Mouse (Mus musculus) heart, embryonic 15.5 days (tissue): ENCODE measurements around the gene Mpi. TPM values are rescaled to one million over a fixed set of nuclear protein-coding genes. Genes with fewer than 3 reads are reported as not detected.
A peak's percentile ranks its signal among the peaks of the same experiment; 100 is the strongest.

Experiments
- ATAC-seq: fragments of 200-750 bp; cut with Nextera tagmentation; replicated peaks from 2 replicates; pipeline ENCODE4 v1.8.0; 2017; ENCODE audit warnings: low read depth, moderate TSS enrichment; ENCODE audit not compliant: insufficient number of reproducible peaks, insufficient read depth, low FRiP score
- H3K27ac ChIP-seq: fragments of 300-500 bp; sonication (generic); 2 replicates; pipeline ENCODE4 v1.5.1; 2015; ENCODE audit warnings: mild to moderate bottlenecking, inconsistent platforms
- H3K27me3 ChIP-seq: fragments of 300-500 bp; sonication (generic); 2 replicates; pipeline ENCODE4 v1.6.1; 2015; ENCODE audit warnings: inconsistent platforms
- H3K36me3 ChIP-seq: fragments of 300-500 bp; sonication (generic); 2 replicates; pipeline ENCODE4 v1.6.1; 2015; ENCODE audit warnings: mild to moderate bottlenecking, inconsistent platforms
- H3K4me1 ChIP-seq: fragments of 300-500 bp; sonication (generic); replicated peaks from 2 replicates; pipeline ENCODE4 v1.6.1; 2015; ENCODE audit warnings: inconsistent platforms
- H3K4me2 ChIP-seq: fragments of 300-500 bp; sonication (generic); 2 replicates; pipeline ENCODE4 v1.6.1; 2015; ENCODE audit warnings: inconsistent platforms, mild to moderate bottlenecking, moderate library complexity
- H3K4me3 ChIP-seq: fragments of 300-500 bp; sonication (generic); 2 replicates; pipeline ENCODE4 v1.5.1; 2015; ENCODE audit warnings: mild to moderate bottlenecking, inconsistent platforms
- H3K9ac ChIP-seq: fragments of 300-500 bp; sonication (generic); 2 replicates; pipeline ENCODE4 v1.6.1; 2015; ENCODE audit warnings: mild to moderate bottlenecking, inconsistent platforms
- H3K9me3 ChIP-seq: fragments of 300-500 bp; sonication (generic); replicated peaks from 2 replicates; pipeline ENCODE4 v1.6.1; 2016; ENCODE audit warnings: inconsistent platforms
- WGBS: fragments of 180-500 bp; shearing (Covaris S2); methylation state at CpG from one replicate; pipeline ENCODE4 v1.1.7; 2015; ENCODE audit warnings: mixed read lengths; 5-methylcytosine and 5-hydroxymethylcytosine counted together
- polyA plus RNA-seq: library from polyadenylated mRNA; unstranded; fragments of >200 nt; fragmentation: Nextera tagmentation; extraction: Ambion mirVana; gene quantifications from 2 replicates; pipeline ENCODE4 v1.2.1, GENCODE M21; 2015

Gene Mpi
- 75.2 and 80.6 TPM in 2 replicates for polyA plus RNA-seq

DNA sequence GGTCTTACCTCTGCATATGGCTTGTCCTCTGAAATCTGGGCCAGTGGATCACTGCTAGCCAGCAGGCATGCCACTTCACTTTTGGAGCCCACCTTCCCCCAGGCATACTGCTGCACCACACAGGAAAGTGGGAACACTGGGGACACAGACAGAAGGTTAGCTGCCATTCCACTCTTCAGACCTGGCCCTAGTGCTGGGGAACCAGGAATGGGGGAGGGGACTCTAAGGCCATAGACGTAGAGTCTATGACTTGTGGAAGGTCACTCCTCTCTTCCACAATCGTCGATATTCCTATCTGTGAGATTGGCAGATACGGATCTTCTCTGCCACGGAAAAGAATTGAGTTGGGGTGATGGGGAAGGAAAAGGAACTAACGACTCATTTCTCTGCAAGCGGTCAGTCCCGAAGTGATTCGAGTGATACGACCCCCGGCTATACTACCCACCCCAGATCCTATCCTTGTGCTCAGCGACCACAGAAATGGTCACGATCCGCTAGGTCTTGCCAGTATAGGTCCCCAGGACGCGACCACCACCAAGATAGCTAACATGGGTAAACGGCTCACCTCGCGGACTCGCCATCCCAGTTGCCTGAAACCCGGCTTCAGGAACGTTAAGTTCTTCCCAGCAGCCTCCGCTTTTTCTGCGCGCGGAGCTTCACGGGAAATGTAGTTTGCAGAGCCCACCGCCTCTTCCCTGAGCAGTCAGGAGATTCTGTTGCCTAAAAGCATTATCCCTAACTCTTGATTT, at the start of gene Mpi:
TSS of gene Mpi (minus strand) at position 625 of the 749 bp plus-strand sequence.
- Histone ChIP-seq H3K27ac (peak within 1 kb of the TSS; percentile 36; the same call in 1 of the 2 replicates), H3K9ac (peak within 1 kb of the TSS; percentile 71), H3K4me3 (peak within 1 kb of the TSS; percentile 75), H3K36me3 (peaks cover 26% of the 10 kb centered on the region), H3K4me2 (peak within 1 kb of the TSS; percentile 84), H3K9me3 (no peaks in the 10 kb centered on the region), H3K4me1 (peaks cover 36% of the 10 kb centered on the region), H3K27me3 (no peaks in the 10 kb centered on the region)
- WGBS: 4% methylated on average over 28 of the region's 28 CpGs
- no peak for ATAC-seq

GRCm38 (mm10) chr9:57602098-57602497, 49.5 kb upstream of the Mpi start:
- no peaks in the 10 kb centered on the region for H3K9me3 ChIP-seq
- H3K9ac ChIP-seq: no peak overlapping the region
- H3K4me3 ChIP-seq: no peak overlapping the region
- no peak overlapping the region for H3K4me2 ChIP-seq
- 38% methylated on average over 8 of the region's 8 CpGs for WGBS
- H3K36me3 ChIP-seq: no peaks in the 10 kb centered on the region
- peaks cover 36% of the 10 kb centered on the region for H3K4me1 ChIP-seq
- no peak for ATAC-seq
- peaks cover 34% of the 10 kb centered on the region for H3K27me3 ChIP-seq
- no peak overlapping the region for H3K27ac ChIP-seq

GRCm38 (mm10) chr9:57601353-57601706, 48.8 kb upstream of the Mpi start:
- Histone ChIP-seq H3K4me2 (no peak overlapping the region), H3K4me3 (no peak overlapping the region), H3K9me3 (no peaks in the 10 kb centered on the region), H3K4me1 (peaks cover 37% of the 10 kb centered on the region), H3K36me3 (no peaks in the 10 kb centered on the region), H3K9ac (no peak overlapping the region), H3K27me3 (peaks cover 26% of the 10 kb centered on the region), H3K27ac (no peak overlapping the region)
- ATAC-seq: no peak
- WGBS: 29% methylated on average over 2 of the region's 2 CpGs

GRCm38 (mm10) chr9:57600620-57601352, 48.2 kb upstream of the Mpi start:
- H3K4me3 ChIP-seq: no peak overlapping the region
- peak; percentile 68 for ATAC-seq
- no peaks in the 10 kb centered on the region for H3K9me3 ChIP-seq
- H3K4me1 ChIP-seq: peaks cover 37% of the 10 kb centered on the region
- H3K27ac ChIP-seq: no peak overlapping the region
- 0 out of 2 replicates have a peak, but pooled peaks cover 4% of the 10 kb centered on the region for H3K36me3 ChIP-seq
- no peak overlapping the region for H3K4me2 ChIP-seq
- H3K27me3 ChIP-seq: peaks cover 21% of the 10 kb centered on the region
- WGBS: 9% methylated on average over 3 of the region's 3 CpGs
- no peak overlapping the region for H3K9ac ChIP-seq

GRCm38 (mm10) chr9:57598851-57599563, 46.4 kb upstream of the Mpi start:
- Histone ChIP-seq H3K27ac (no peak overlapping the region), H3K9me3 (no peaks in the 10 kb centered on the region), H3K27me3 (peaks cover 3% of the 10 kb centered on the region), H3K9ac (no peak overlapping the region), H3K4me2 (no peak overlapping the region), H3K36me3 (peaks cover 13% of the 10 kb centered on the region; the same call in 1 of the 2 replicates), H3K4me3 (no peak overlapping the region), H3K4me1 (peaks cover 38% of the 10 kb centered on the region)
- 62% methylated on average over 8 of the region's 8 CpGs for WGBS
- ATAC-seq: no peak

- no peaks in the 10 kb centered on the region for H3K9me3 ChIP-seq
- no peak overlapping the region for H3K27ac ChIP-seq
- 17% methylated on average over 4 of the region's 4 CpGs for WGBS
Measured at GRCm38 (mm10) chr9:57597929-57598382, 45.4 kb upstream of the Mpi start.

GRCm38 (mm10) chr9:57597265-57597664, 44.7 kb upstream of the Mpi start:
- H3K9me3 ChIP-seq: no peaks in the 10 kb centered on the region
- ATAC-seq: no peak
- no peak overlapping the region for H3K4me3 ChIP-seq
- no peak overlapping the region for H3K4me2 ChIP-seq
- H3K27ac ChIP-seq: no peak overlapping the region
- no peaks in the 10 kb centered on the region for H3K27me3 ChIP-seq
- WGBS: 80% methylated on average over 8 of the region's 8 CpGs
- H3K9ac ChIP-seq: no peak overlapping the region
- peaks cover 25% of the 10 kb centered on the region; the same call in 1 of the 2 replicates for H3K36me3 ChIP-seq
- peaks cover 41% of the 10 kb centered on the region for H3K4me1 ChIP-seq

More at GRCm38 (mm10) chr9:57597929-57598382, 45.4 kb upstream of the Mpi start:
- Histone ChIP-seq H3K9ac (no peak overlapping the region), H3K4me2 (no peak overlapping the region), H3K4me1 (peaks cover 44% of the 10 kb centered on the region), H3K4me3 (no peak overlapping the region), H3K27me3 (no peaks in the 10 kb centered on the region), H3K36me3 (peaks cover 19% of the 10 kb centered on the region; the same call in 1 of the 2 replicates)
- ATAC-seq: no peak

GRCm38 (mm10) chr9:57594174-57594509, 41.6 kb upstream of the Mpi start:
- no peak overlapping the region for H3K9ac ChIP-seq
- H3K4me2 ChIP-seq: no peak overlapping the region
- no peaks in the 10 kb centered on the region for H3K9me3 ChIP-seq
- peaks cover 29% of the 10 kb centered on the region; the same call in 1 of the 2 replicates for H3K36me3 ChIP-seq
- WGBS: 50% methylated on average over 9 of the region's 9 CpGs
- H3K27me3 ChIP-seq: no peaks in the 10 kb centered on the region
- peaks cover 28% of the 10 kb centered on the region for H3K4me1 ChIP-seq
- no peak overlapping the region for H3K27ac ChIP-seq
- no peak for ATAC-seq
- H3K4me3 ChIP-seq: no peak overlapping the region

GRCm38 (mm10) chr9:57593454-57594173, 41.1 kb upstream of the Mpi start:
- ATAC-seq: no peak
- H3K27ac ChIP-seq: no peak overlapping the region
- H3K9ac ChIP-seq: no peak overlapping the region
- WGBS: 56% methylated on average over 12 of the region's 12 CpGs
- H3K27me3 ChIP-seq: no peaks in the 10 kb centered on the region
- no peak overlapping the region for H3K4me2 ChIP-seq
- H3K9me3 ChIP-seq: no peaks in the 10 kb centered on the region
- H3K36me3 ChIP-seq: peaks cover 29% of the 10 kb centered on the region; the same call in 1 of the 2 replicates
- H3K4me1 ChIP-seq: peaks cover 34% of the 10 kb centered on the region
- H3K4me3 ChIP-seq: no peak overlapping the region

GRCm38 (mm10) chr9:57590726-57591125, 38.2 kb upstream of the Mpi start:
- Histone ChIP-seq H3K36me3 (peaks cover 26% of the 10 kb centered on the region; the same call in 1 of the 2 replicates), H3K4me2 (peak overlapping the region; percentile 85; the same call in 1 of the 2 replicates), H3K27me3 (no peaks in the 10 kb centered on the region), H3K27ac (no peak overlapping the region), H3K4me1 (peaks cover 25% of the 10 kb centered on the region), H3K9me3 (no peaks in the 10 kb centered on the region), H3K9ac (no peak overlapping the region), H3K4me3 (no peak overlapping the region)
- ATAC-seq: no peak
- WGBS: 39% methylated on average over 5 of the region's 5 CpGs
